Mouse (Mus musculus) erythroblast, embryonic 14.5 days (primary cell): Measurements from ENCODE around the gene Ccdc121. TPM values are rescaled to one million over a fixed set of nuclear protein-coding genes. Genes with fewer than 3 reads are reported as not detected.
"Not testable (repeated sequence)": the region's sequence is repeated elsewhere in the genome, so short reads cannot be mapped to it uniquely, and the experiment has no call there.

Experiments used
- H3K27me3 ChIP-seq: 2 replicates; pipeline ENCODE4 v1.6.1; 2012; ENCODE audit warnings: inconsistent platforms; ENCODE audit not compliant: control insufficient read depth
- H3K36me3 ChIP-seq: 2 replicates; pipeline ENCODE4 v1.6.1; 2012; ENCODE audit warnings: mild to moderate bottlenecking, inconsistent platforms; ENCODE audit not compliant: control insufficient read depth
- H3K4me1 ChIP-seq: 2 replicates; pipeline ENCODE4 v1.6.1; 2012; ENCODE audit warnings: inconsistent platforms; ENCODE audit not compliant: control insufficient read depth
- H3K4me3 ChIP-seq: replicated peaks from 2 replicates; pipeline ENCODE3; 2012; ENCODE audit warnings: moderate library complexity, mild to moderate bottlenecking, inconsistent platforms
- H3K9me3 ChIP-seq: 2 replicates; pipeline ENCODE4 v1.6.1; 2012; ENCODE audit warnings: low read length, inconsistent platforms, mixed read lengths; ENCODE audit not compliant: control insufficient read depth
- GATA1 ChIP-seq: IDR thresholded peaks from 2 replicates; pipeline ENCODE4 v1.6.1; 2012; ENCODE audit warnings: low read length, inconsistent platforms, mixed read lengths
- TAL1 ChIP-seq: IDR thresholded peaks from 3 replicates; pipeline ENCODE4 v1.6.1; 2012; ENCODE audit warnings: low read length, inconsistent platforms, mixed read lengths
- polyA plus RNA-seq: library from polyadenylated mRNA; stranded (reverse); fragments of >175 nt; gene quantifications from 2 replicates; pipeline ENCODE4 v1.2.3, GENCODE M21; 2012

The Ccdc121 gene
- polyA plus RNA-seq, 1 experiment, result not detected

DNA sequence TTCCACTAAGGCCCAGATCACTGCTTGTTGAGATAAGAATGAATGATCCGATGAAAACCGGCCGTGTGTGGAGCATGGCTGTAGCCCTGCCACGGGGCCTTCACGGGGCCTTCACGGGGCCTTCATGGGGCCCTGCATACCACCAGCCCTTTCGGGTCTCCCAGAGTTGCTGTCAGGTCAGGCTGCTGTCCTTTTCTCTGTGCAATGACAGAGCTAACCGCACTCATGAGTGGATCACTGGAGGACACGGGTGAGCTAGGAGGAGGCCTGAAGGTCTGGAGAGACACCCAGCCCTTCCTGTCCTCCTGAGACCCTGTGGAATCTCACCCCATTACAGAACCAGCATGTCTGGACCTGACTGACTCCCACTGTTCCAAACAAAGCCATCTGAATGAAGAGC is 6.8 kb upstream of the Ccdc121 start:
- no peaks in the 10 kb centered on the region for H3K27me3 ChIP-seq
- no peaks in the 10 kb centered on the region for H3K4me1 ChIP-seq
- H3K36me3 ChIP-seq, result no peaks in the 10 kb centered on the region
- H3K4me3 ChIP-seq, result no peak overlapping the region
- no peak for TF ChIP-seq TAL1
- TF ChIP-seq GATA1, result no peak
- H3K9me3 ChIP-seq, result no peaks in the 10 kb centered on the region

GRCm38 (mm10) chr1:181512430-181513129 is 1.3 kb upstream of the Ccdc121 start:
- H3K9me3 ChIP-seq, result no peaks in the 10 kb centered on the region
- no peaks in the 10 kb centered on the region for H3K27me3 ChIP-seq
- H3K4me1 ChIP-seq, result no peaks in the 10 kb centered on the region
- no peak overlapping the region for H3K4me3 ChIP-seq
- no peaks in the 10 kb centered on the region for H3K36me3 ChIP-seq
- TF ChIP-seq GATA1 (no peak), TAL1 (no peak)

DNA sequence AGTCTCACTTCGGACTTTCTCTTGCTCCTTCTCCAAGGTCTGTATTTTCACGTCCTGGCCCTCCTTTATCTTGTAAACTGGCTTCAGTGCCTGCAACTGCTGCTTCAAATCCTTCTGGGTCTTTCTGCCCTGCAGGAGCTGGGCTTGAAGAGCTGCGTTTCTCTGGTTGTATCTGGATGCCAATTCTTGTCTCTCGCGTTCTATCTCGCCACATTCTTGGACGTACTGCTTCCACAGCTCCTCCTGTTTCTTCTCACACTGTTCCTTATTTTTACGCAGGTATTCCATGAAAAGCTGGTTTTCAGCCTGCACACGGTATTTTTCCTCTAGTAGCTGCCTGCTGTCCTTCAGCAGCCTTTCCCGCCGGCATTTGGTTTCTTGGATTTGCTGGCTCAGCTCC is 396 bp downstream of the Ccdc121 start:
- H3K36me3 ChIP-seq, H3K4me1 ChIP-seq, H3K4me3 ChIP-seq, H3K9me3 ChIP-seq, H3K27me3 ChIP-seq: not testable (repeated sequence)

- H3K36me3 ChIP-seq, result no peaks in the 10 kb centered on the region
- no peaks in the 10 kb centered on the region for H3K4me1 ChIP-seq
- no peaks in the 10 kb centered on the region for H3K27me3 ChIP-seq
- H3K4me3 ChIP-seq, result no peak overlapping the region
- no peak for TF ChIP-seq TAL1
- no peak for TF ChIP-seq GATA1
- no peaks in the 10 kb centered on the region for H3K9me3 ChIP-seq
These were observed 5.9 kb downstream of the Ccdc121 start for GRCm38 (mm10) chr1:181505367-181505766.

GRCm38 (mm10) chr1:181503471-181503870 is 7.8 kb downstream of the Ccdc121 start:
- Histone ChIP-seq H3K36me3 (no peaks in the 10 kb centered on the region), H3K9me3 (no peaks in the 10 kb centered on the region), H3K4me3 (no peak overlapping the region), H3K4me1 (no peaks in the 10 kb centered on the region), H3K27me3 (no peaks in the 10 kb centered on the region)
- TF ChIP-seq GATA1, result no peak
- no peak for TF ChIP-seq TAL1

DNA sequence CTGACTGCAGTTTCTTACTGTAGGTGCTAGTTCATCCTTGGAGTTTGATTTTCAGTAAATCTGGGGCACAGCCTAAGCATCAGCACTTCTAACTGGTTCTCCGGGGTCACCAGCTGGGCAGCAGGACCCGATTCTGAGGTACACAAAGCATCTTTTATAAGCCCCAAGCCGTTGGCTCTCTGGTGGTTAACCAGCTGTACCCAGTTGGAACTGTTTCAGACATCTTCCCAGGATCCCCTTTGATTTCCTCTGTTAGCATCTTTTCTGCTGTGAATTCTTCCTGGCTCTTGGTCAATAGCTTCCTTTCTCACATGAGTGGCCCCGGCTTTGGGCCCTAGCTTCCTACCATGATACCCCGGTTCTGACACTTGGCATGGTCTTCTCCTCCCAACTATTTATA is 26.6 kb downstream of the Ccdc121 start:
- TF ChIP-seq GATA1 (no peak), TAL1 (no peak)
- H3K27me3 ChIP-seq, result no peaks in the 10 kb centered on the region
- no peaks in the 10 kb centered on the region for H3K4me1 ChIP-seq
- H3K4me3 ChIP-seq, result no peak overlapping the region
- no peaks in the 10 kb centered on the region for H3K36me3 ChIP-seq
- no peaks in the 10 kb centered on the region for H3K9me3 ChIP-seq

GRCm38 (mm10) chr1:181476557-181476956 is 34.7 kb downstream of the Ccdc121 start:
- TF ChIP-seq GATA1 (no peak), TAL1 (no peak)

GRCm38 (mm10) chr1:181476141-181476540 is 35.1 kb downstream of the Ccdc121 start:
- TF ChIP-seq TAL1, result no peak
- TF ChIP-seq GATA1, result no peak
- H3K27me3 ChIP-seq, result no peaks in the 10 kb centered on the region
- H3K9me3 ChIP-seq, result no peaks in the 10 kb centered on the region
- H3K4me3 ChIP-seq, result no peak overlapping the region
- H3K4me1 ChIP-seq, result no peaks in the 10 kb centered on the region
- H3K36me3 ChIP-seq, result no peaks in the 10 kb centered on the region

More at GRCm38 (mm10) chr1:181476557-181476956, 34.7 kb downstream of the Ccdc121 start:
- H3K4me3 ChIP-seq, result no peak overlapping the region
- no peaks in the 10 kb centered on the region for H3K27me3 ChIP-seq
- H3K4me1 ChIP-seq, result no peaks in the 10 kb centered on the region
- no peaks in the 10 kb centered on the region for H3K36me3 ChIP-seq
- no peaks in the 10 kb centered on the region for H3K9me3 ChIP-seq

DNA sequence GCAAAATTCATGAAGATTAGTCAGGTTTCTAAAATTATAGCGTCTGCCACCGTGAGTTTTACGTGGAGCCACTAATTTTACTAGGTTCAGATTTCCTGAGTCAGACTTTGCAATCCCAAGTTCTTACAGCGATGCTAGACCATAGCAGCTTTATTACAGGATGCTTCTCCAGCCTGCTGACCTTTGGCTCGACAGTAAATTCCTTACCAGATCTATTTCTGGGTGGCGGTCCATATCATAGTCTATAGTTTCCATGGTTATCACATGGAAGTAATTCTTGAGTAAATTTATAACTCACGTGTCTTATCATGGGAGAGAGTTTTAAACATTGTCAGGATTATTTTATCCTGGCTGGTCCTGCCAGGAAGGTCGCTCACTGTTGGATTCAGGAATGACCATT is 41.8 kb downstream of the Ccdc121 start:
- Histone ChIP-seq H3K36me3 (no peaks in the 10 kb centered on the region), H3K4me1 (peaks cover 4% of the 10 kb centered on the region), H3K4me3 (no peak overlapping the region), H3K27me3 (no peaks in the 10 kb centered on the region), H3K9me3 (no peaks in the 10 kb centered on the region)
- TF ChIP-seq GATA1 (no peak), TAL1 (no peak)

DNA sequence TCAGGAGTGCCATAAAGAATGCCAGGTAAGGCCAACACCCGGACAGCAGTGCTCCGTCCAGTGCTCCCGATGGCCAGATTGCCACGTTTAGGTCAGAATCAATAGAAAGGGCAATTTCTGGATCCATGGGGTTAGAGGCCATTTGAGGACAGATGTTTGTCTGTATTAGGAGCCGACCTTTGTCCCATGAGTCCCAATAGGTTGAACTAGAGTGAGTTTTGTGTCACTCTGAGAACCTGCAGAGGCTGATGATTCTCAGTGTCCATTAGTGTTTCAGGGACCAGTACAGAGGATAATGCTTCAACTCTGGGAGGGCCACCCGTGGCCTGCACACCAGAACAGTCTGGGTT is 44.0 kb downstream of the Ccdc121 start:
- peaks cover 4% of the 10 kb centered on the region for H3K4me1 ChIP-seq
- TF ChIP-seq GATA1 (no peak), TAL1 (no peak)
- H3K9me3 ChIP-seq, result no peaks in the 10 kb centered on the region
- no peaks in the 10 kb centered on the region for H3K27me3 ChIP-seq
- no peaks in the 10 kb centered on the region for H3K36me3 ChIP-seq
- H3K4me3 ChIP-seq, result no peak overlapping the region
